Comparison of ENCODE assay signal across 9 mouse cellular contexts in genomic region chr15:7397446-7397817, GRCm38 (mm10). TPM values are rescaled to one million over a fixed set of nuclear protein-coding genes. Genes with fewer than 3 reads are reported as not detected.
DNase-seq lines count a peak whose midpoint lies in the region; ATAC-seq and TF ChIP-seq lines count a peak whose summit lies in the region.
"Had no signal": no experiment of that assay in that cellular context is flagged by ENCODE, and none has a peak within 500 bp of the region (broad histone marks: within the 10 kb centered on the region; RNA-seq: fewer than 3 reads in every experiment).

No protein-coding gene starts in this region.

- peak; percentile 68 for ATAC-seq in lung, embryonic 15.5 days (ENCODE audit: borderline replicate concordance, extremely low read depth, low FRiP score, low TSS enrichment)

- H3K4me3 ChIP-seq in testis, adult 2 months (ENCODE audit: control insufficient read depth, low read depth, low read length) = peak overlapping the region; percentile 66
- H3K4me3 ChIP-seq in hindbrain, embryonic 10.5 days = peak overlapping the region; percentile 59
- peak overlapping the region; percentile 70 for H3K4me3 ChIP-seq in lung, embryonic 15.5 days

- H3K36me3 ChIP-seq in testis, adult 2 months (ENCODE audit: control insufficient read depth, insufficient read depth, low read length) = no peaks in the 10 kb centered on the region
- H3K36me3 ChIP-seq in hindbrain, embryonic 10.5 days = no peaks in the 10 kb centered on the region
- H3K36me3 ChIP-seq in lung, embryonic 15.5 days = no peaks in the 10 kb centered on the region

- peaks cover 4% of the 10 kb centered on the region; the same call in 1 of the 2 replicates for H3K9me3 ChIP-seq in hindbrain, embryonic 10.5 days
- no peaks in the 10 kb centered on the region for H3K9me3 ChIP-seq in lung, embryonic 15.5 days

- H3K27me3 ChIP-seq in testis, adult 2 months (ENCODE audit: control insufficient read depth, insufficient read depth, low read length) = no peaks in the 10 kb centered on the region
- peaks cover 40% of the 10 kb centered on the region for H3K27me3 ChIP-seq in hindbrain, embryonic 10.5 days (ENCODE audit: insufficient read depth, poor library complexity, severe bottlenecking)
- peaks cover 8% of the 10 kb centered on the region; the same call in 1 of the 2 replicates for H3K27me3 ChIP-seq in lung, embryonic 15.5 days

- 2% methylated on average over 8 of the region's 8 CpGs for WGBS in hindbrain, embryonic 10.5 days
- WGBS in lung, embryonic 15.5 days = 1% methylated on average over 8 of the region's 8 CpGs

- peaks cover 6% of the 10 kb centered on the region; the same call in 1 of the 2 replicates for H3K4me1 ChIP-seq in testis, adult 2 months (ENCODE audit: control insufficient read depth, insufficient read depth, low read length)
- H3K4me1 ChIP-seq in hindbrain, embryonic 10.5 days (replicated peaks) = peaks cover 18% of the 10 kb centered on the region
- peaks cover 11% of the 10 kb centered on the region for H3K4me1 ChIP-seq in lung, embryonic 15.5 days

- no peak overlapping the region for H3K27ac ChIP-seq in testis, adult 2 months (ENCODE audit: control insufficient read depth, insufficient read depth, low read depth, low read length)
- H3K27ac ChIP-seq in hindbrain, embryonic 10.5 days = peak overlapping the region; percentile 85
- peak overlapping the region; percentile 75 for H3K27ac ChIP-seq in lung, embryonic 15.5 days
- H3K27ac ChIP-seq: macrophage had no signal

- peak overlapping the region; percentile 96 for H3K4me2 ChIP-seq in lung, embryonic 15.5 days

- no peak for TF ChIP-seq POLR2A in testis, adult 2 months (IDR thresholded peaks at IDR 0.05; ENCODE audit: control insufficient read depth, low read depth, low read length)

- H3K9ac ChIP-seq in lung, embryonic 15.5 days = peak overlapping the region; percentile 73

- no peak for TF ChIP-seq CTCF in testis, adult 2 months (IDR thresholded peaks at IDR 0.05; ENCODE audit: control insufficient read depth, insufficient read depth, insufficient replicate concordance, low read depth, low read length)

- DNase-seq in testis, postnatal 14 days (ENCODE audit: low spot score) = no peak
- no peak for DNase-seq in hindbrain, embryonic 10.5 days (ENCODE audit: low spot score)
- DNase-seq in right cerebral cortex, postnatal 14 days = no peak
- DNase-seq in adrenal gland, adult 18-20 months (ENCODE audit: low spot score in 2 of 2) = no peak
- DNase-seq in left cerebral cortex, adult 18-20 months (ENCODE audit: low spot score in 2 of 2) = no peak
- DNase-seq in right cerebral cortex, adult 18-20 months = no peak

RNA-seq across cellular contexts. Expression of gene Egflam, which starts 0.8 kb away (rescaled TPM):
- polyA plus RNA-seq in testis, adult 2 months (2012; rRNA removed) = 15.9 and 16.4 TPM in 2 replicates
- polyA plus RNA-seq in hindbrain, embryonic 10.5 days (2016; fragmentation: Nextera tagmentation; extraction: Ambion mirVana) = 12.8 and 18.1 TPM in 2 replicates
- 23.2 and 26.9 TPM in 2 replicates for polyA plus RNA-seq in lung, embryonic 15.5 days (2015; fragmentation: Nextera tagmentation; extraction: Ambion mirVana)
- total RNA-seq in adrenal gland, adult 18-20 months (2021) = 1 to 10 TPM; 4.0 to 8.5 TPM
- total RNA-seq in left cerebral cortex, adult 18-20 months (2021) = 1 to 10 TPM; 4.4 to 5.1 TPM
- polyA plus RNA-seq: macrophage had no signal
